Mouse (Mus musculus) thymus, adult 2 months (tissue): ENCODE measurements around the gene Smarcd1.

Experiments
- CTCF ChIP-seq: fragments of 200-500 bp; IDR thresholded peaks from 2 replicates; pipeline ENCODE4 v1.5.1; 2012; ENCODE audit warnings: mild to moderate bottlenecking, control low read depth, low read length, moderate library complexity, borderline replicate concordance; ENCODE audit not compliant: control insufficient read depth, poor library complexity, insufficient read depth; ENCODE audit errors: extremely low read depth
- POLR2A ChIP-seq: fragments of 200-500 bp; IDR thresholded peaks from 2 replicates; pipeline ENCODE4 v1.6.1; 2012; ENCODE audit warnings: mild to moderate bottlenecking, low read length, control low read depth, moderate library complexity; ENCODE audit not compliant: control insufficient read depth, poor library complexity, insufficient read depth; ENCODE audit errors: extremely low read depth

DNA sequence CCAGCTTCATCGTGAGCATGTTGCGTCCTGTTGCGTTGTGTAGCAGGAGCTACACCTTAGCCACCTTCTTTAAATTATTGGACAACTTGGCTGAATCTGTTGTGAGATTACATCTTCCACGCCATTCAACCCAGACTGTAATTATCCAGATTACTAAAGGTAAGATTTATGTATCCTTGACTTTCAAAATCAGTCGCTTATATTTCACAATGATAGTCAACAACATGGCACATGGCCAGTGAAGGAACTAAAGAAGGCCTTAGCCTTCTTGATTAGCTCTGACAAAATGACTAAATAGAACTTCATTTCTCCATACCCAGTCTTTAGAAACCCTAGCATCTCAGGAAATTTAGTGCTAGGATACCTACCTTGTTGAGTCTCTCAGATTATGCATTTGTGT, 31.3 kb downstream of the Smarcd1 start:
- TF ChIP-seq CTCF = no peak
- TF ChIP-seq POLR2A = no peak
